Mouse (Mus musculus) spleen, adult 2 months (tissue): ENCODE results near the gene Mmp9.

Experiments used
- CTCF ChIP-seq: fragments of 200-500 bp; IDR thresholded peaks from 2 replicates; pipeline ENCODE4 v1.5.1; 2011; ENCODE audit warnings: mild to moderate bottlenecking, inconsistent platforms; ENCODE audit not compliant: insufficient read depth, insufficient read length, insufficient replicate concordance; ENCODE audit errors: extremely low read depth
- POLR2A ChIP-seq: fragments of 200-500 bp; IDR thresholded peaks from 2 replicates; pipeline ENCODE4 v1.6.1; 2011; ENCODE audit warnings: low read depth, low read length, inconsistent platforms

GRCm38 (mm10) chr2:164997721-164998428 lies 57.3 kb downstream of the Mmp9 start:
- TF ChIP-seq CTCF, result no peak
- TF ChIP-seq POLR2A, result no peak
